Mouse (Mus musculus): ENCODE measurements around the gene Atxn1. TPM values are rescaled to one million over a fixed set of nuclear protein-coding genes. Genes with fewer than 3 reads are reported as not detected.

Gene Atxn1
- polyA plus RNA-seq, 1 experiment from 2014 or later, result 8.5 TPM

GRCm38 (mm10) chr13:45961871-45962630 lies 2.8 kb downstream of the Atxn1 start:
- peak overlapping the region; percentile 94 for H3K4me2 ChIP-seq
- peak overlapping the region; percentile 97; the same call in 1 of the 2 replicates for H3K27ac ChIP-seq
- H3K4me3 ChIP-seq, result peak overlapping the region; percentile 96
- H3K9me3 ChIP-seq, result no peaks in the 10 kb centered on the region
- no peaks in the 10 kb centered on the region for H3K36me3 ChIP-seq
- peaks cover 57% of the 10 kb centered on the region for H3K4me1 ChIP-seq
- H3K9ac ChIP-seq, result peak overlapping the region; percentile 94; the same call in 1 of the 2 replicates
- ATAC-seq (ENCODE audit: borderline replicate concordance, extremely low read depth, low FRiP score, low TSS enrichment), result no peak
- 29% methylated on average over 9 of the region's 9 CpGs for WGBS
- no peaks in the 10 kb centered on the region for H3K27me3 ChIP-seq

GRCm38 (mm10) chr13:45960311-45960965 lies 4.4 kb downstream of the Atxn1 start:
- Histone ChIP-seq H3K27me3 (no peaks in the 10 kb centered on the region), H3K9ac (no peak overlapping the region), H3K4me1 (peaks cover 55% of the 10 kb centered on the region), H3K9me3 (no peaks in the 10 kb centered on the region), H3K27ac (peak overlapping the region; percentile 79), H3K36me3 (no peaks in the 10 kb centered on the region), H3K4me3 (no peak overlapping the region), H3K4me2 (peak overlapping the region; percentile 94)
- WGBS, result 30% methylated on average over 14 of the region's 14 CpGs
- no peak for ATAC-seq (ENCODE audit: borderline replicate concordance, extremely low read depth, low FRiP score, low TSS enrichment)

DNA sequence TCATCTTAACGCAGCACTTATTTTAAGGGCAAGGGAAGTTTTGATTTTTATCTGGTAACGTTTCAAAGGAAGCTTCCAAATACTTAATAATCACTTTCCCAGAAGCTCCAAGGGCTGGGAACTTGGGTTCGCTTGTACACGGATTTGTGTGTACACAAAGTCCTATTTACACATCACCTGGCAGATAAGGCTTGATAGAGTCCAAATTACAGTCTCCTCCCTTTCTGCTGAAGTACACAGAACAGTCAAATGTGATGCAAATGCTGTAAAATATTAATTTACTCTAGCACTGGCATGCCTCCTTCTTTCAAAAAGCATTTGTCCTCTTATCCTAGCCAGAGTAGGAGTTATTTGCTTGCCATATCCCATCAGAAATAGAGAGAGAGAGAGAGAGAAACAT lies 6.5 kb downstream of the Atxn1 start:
- Histone ChIP-seq H3K4me1 (peaks cover 56% of the 10 kb centered on the region), H3K36me3 (no peaks in the 10 kb centered on the region), H3K9ac (no peak overlapping the region), H3K4me2 (no peak overlapping the region), H3K27me3 (no peaks in the 10 kb centered on the region), H3K4me3 (no peak overlapping the region), H3K9me3 (no peaks in the 10 kb centered on the region), H3K27ac (no peak overlapping the region)
- ATAC-seq (ENCODE audit: borderline replicate concordance, extremely low read depth, low FRiP score, low TSS enrichment), result no peak
- WGBS, result 39% methylated on average over 4 of the region's 4 CpGs

- H3K27me3 ChIP-seq, result no peaks in the 10 kb centered on the region
- H3K27ac ChIP-seq, result no peak overlapping the region
- no peaks in the 10 kb centered on the region for H3K36me3 ChIP-seq
- no peak overlapping the region for H3K4me2 ChIP-seq
- no peak for ATAC-seq (ENCODE audit: borderline replicate concordance, extremely low read depth, low FRiP score, low TSS enrichment)
- WGBS, result 86% methylated on average over 5 of the region's 5 CpGs
- no peak overlapping the region for H3K9ac ChIP-seq
- no peak overlapping the region for H3K4me3 ChIP-seq
- no peaks in the 10 kb centered on the region for H3K9me3 ChIP-seq
- H3K4me1 ChIP-seq, result peaks cover 55% of the 10 kb centered on the region
These were observed 7.2 kb downstream of the Atxn1 start for GRCm38 (mm10) chr13:45957629-45958028.

DNA sequence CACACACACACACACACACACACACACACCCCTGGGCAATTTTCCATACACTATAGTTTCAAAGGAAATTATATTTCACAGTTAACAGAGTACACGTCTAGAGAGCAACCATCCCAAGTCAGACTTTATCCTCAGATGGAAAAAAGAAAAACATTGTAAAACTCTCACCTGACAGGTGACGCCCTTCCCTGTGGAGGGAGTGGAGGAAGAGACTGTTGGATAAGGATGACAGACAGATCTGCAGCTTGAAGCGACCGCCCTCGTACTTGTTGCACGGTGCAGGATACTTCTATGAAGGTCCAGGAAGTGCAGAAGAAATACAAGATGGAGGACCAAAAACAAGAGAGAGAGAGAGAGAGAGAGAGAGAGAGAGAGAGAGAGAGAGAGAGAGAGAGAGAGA lies 8.5 kb downstream of the Atxn1 start:
- no peak for ATAC-seq (ENCODE audit: borderline replicate concordance, extremely low read depth, low FRiP score, low TSS enrichment)
- no peaks in the 10 kb centered on the region for H3K9me3 ChIP-seq
- H3K36me3 ChIP-seq, result no peaks in the 10 kb centered on the region
- no peak overlapping the region for H3K27ac ChIP-seq
- peaks cover 43% of the 10 kb centered on the region for H3K4me1 ChIP-seq
- H3K9ac ChIP-seq, result no peak overlapping the region
- H3K27me3 ChIP-seq, result no peaks in the 10 kb centered on the region
- H3K4me2 ChIP-seq, result no peak overlapping the region
- no peak overlapping the region for H3K4me3 ChIP-seq
- WGBS, result 75% methylated on average over 6 of the region's 6 CpGs

DNA sequence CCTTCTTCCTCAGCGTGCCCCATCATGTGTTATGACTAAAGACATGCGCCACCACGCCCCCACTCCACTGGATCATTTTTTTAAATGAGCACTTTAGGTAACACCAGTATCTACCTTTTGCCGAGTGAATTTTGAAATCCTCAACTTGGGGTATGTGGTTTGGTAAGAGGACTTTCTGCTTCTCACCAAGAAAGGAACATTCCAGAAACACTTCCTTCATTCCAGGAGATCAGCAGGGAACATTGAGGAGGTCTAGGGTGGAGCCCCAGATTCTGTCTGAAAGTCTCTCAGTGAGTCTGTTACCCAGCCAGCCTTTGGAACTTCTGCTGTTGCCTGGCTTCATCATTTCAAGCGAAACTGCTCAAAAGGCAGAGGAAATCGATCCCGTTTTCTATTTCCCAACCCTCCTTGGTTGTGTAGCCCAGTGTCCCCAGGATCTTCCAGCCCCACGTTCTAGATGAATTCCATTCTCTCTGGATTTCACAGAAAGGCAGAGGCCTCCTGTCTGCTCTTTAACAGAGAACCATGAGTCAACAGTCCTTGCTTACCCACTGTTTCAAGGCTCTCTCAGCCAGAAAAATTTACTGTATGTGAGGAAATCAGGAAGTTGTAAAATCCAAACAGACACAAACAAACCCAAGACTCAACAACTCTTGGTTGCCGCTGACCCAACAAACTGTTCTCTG lies 9.3 kb downstream of the Atxn1 start:
- H3K36me3 ChIP-seq, result no peaks in the 10 kb centered on the region
- no peak overlapping the region for H3K4me3 ChIP-seq
- no peak for ATAC-seq (ENCODE audit: borderline replicate concordance, extremely low read depth, low FRiP score, low TSS enrichment)
- H3K27ac ChIP-seq, result no peak overlapping the region
- no peaks in the 10 kb centered on the region for H3K9me3 ChIP-seq
- no peaks in the 10 kb centered on the region for H3K27me3 ChIP-seq
- WGBS, result 76% methylated on average over 9 of the region's 9 CpGs
- H3K4me2 ChIP-seq, result no peak overlapping the region
- no peak overlapping the region for H3K9ac ChIP-seq
- peaks cover 45% of the 10 kb centered on the region for H3K4me1 ChIP-seq

DNA sequence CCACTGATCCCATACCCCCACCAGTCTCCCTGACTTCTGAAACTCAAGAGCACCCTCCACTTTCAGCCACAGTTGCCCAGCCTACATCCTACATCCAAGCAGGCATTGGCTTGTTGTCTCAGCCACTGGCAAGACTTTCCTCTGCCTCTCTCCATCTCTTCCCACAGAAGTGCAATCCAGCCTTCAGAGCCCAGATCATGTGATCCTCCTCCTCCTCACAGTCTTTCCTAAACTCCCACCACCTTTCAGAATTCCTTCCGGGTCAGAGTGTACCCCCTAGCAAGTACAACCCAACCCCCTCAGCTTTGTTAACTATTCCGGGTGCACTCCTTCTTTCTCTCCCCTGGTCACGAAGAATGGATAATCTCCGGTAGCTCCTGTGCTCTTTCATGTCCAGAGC lies 11.7 kb downstream of the Atxn1 start:
- Histone ChIP-seq H3K9ac (no peak overlapping the region), H3K4me2 (no peak overlapping the region), H3K27me3 (no peaks in the 10 kb centered on the region), H3K9me3 (no peaks in the 10 kb centered on the region), H3K36me3 (no peaks in the 10 kb centered on the region), H3K4me1 (peaks cover 34% of the 10 kb centered on the region), H3K27ac (no peak overlapping the region), H3K4me3 (no peak overlapping the region)
- 69% methylated on average over 4 of the region's 4 CpGs for WGBS
- ATAC-seq (ENCODE audit: borderline replicate concordance, extremely low read depth, low FRiP score, low TSS enrichment), result no peak

DNA sequence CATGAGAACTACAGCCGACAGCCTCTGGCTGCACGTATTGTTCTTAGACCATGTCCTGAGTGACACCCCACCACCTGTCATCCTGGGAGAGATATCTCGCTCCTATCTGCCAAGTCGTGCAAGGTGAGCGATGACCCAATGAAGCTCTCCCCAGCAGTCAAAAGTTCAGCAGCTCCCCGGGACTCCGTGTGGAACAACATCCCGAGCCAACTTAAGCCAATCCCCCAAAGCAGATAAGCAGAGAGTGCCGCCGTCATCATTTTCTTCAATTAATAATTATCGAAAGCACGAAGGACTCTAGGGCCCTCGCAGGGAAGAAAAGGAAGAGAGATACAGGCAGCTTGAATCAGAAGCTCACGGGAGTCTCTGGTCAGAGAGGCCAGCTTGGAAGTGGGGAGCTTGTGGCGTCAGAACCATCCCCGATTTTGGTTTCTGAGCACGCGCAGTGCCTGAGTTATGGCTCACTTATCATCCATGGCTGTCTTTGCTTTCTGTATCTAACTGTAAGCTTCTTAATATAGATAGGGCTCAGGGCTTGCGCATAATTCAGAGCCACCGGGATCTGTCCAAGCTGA lies 13.7 kb downstream of the Atxn1 start:
- Histone ChIP-seq H3K27ac (peak overlapping the region; percentile 43), H3K4me2 (no peak overlapping the region; the same call in 1 of the 2 replicates), H3K27me3 (no peaks in the 10 kb centered on the region), H3K4me1 (peaks cover 31% of the 10 kb centered on the region), H3K36me3 (no peaks in the 10 kb centered on the region), H3K9me3 (no peaks in the 10 kb centered on the region), H3K4me3 (no peak overlapping the region), H3K9ac (0 out of 2 replicates have a peak overlapping the region, but pooled peaks have one; percentile 10)
- ATAC-seq (ENCODE audit: borderline replicate concordance, extremely low read depth, low FRiP score, low TSS enrichment), result no peak
- 40% methylated on average over 20 of the region's 20 CpGs for WGBS

GRCm38 (mm10) chr13:45950355-45950861 lies 14.4 kb downstream of the Atxn1 start:
- Histone ChIP-seq H3K27ac (peak overlapping the region; percentile 43), H3K4me1 (peaks cover 25% of the 10 kb centered on the region), H3K9ac (no peak overlapping the region), H3K27me3 (no peaks in the 10 kb centered on the region), H3K4me3 (no peak overlapping the region), H3K9me3 (no peaks in the 10 kb centered on the region), H3K4me2 (no peak overlapping the region), H3K36me3 (no peaks in the 10 kb centered on the region)
- WGBS, result 31% methylated on average over 8 of the region's 8 CpGs
- ATAC-seq (ENCODE audit: borderline replicate concordance, extremely low read depth, low FRiP score, low TSS enrichment), result peak; percentile 55

DNA sequence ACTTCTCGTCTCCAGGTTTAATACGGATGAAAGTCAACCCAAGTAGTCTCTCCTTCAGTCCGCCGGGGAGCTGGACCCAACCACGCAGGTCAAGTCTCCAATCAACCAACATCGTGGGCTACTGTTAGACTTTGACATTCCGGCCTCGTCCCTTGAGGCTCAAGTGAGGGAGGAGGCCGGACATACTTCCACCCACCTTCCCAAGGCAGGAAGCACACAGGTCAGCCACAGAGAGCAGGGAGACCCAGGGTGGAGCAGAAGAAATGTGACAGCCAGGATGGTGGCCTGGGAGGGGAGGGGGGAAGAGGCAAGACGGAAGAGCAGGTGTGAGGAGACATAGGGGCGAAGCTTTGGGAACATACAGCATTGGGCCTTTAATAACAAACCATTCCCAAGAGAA lies 18.7 kb downstream of the Atxn1 start:
- ATAC-seq (ENCODE audit: borderline replicate concordance, extremely low read depth, low FRiP score, low TSS enrichment), result no peak
- no peaks in the 10 kb centered on the region for H3K36me3 ChIP-seq
- no peak overlapping the region for H3K4me3 ChIP-seq
- no peaks in the 10 kb centered on the region for H3K27me3 ChIP-seq
- 91% methylated on average over 11 of the region's 11 CpGs for WGBS
- H3K27ac ChIP-seq, result no peak overlapping the region
- no peak overlapping the region for H3K4me2 ChIP-seq
- H3K4me1 ChIP-seq, result peaks cover 16% of the 10 kb centered on the region
- no peaks in the 10 kb centered on the region for H3K9me3 ChIP-seq
- no peak overlapping the region for H3K9ac ChIP-seq

GRCm38 (mm10) chr13:45942337-45942736 lies 22.5 kb downstream of the Atxn1 start:
- no peak overlapping the region for H3K4me3 ChIP-seq
- no peaks in the 10 kb centered on the region for H3K27me3 ChIP-seq
- H3K36me3 ChIP-seq, result no peaks in the 10 kb centered on the region
- peaks cover 12% of the 10 kb centered on the region for H3K4me1 ChIP-seq
- peak; percentile 39; the same call in 1 of the 2 replicates for ATAC-seq (ENCODE audit: borderline replicate concordance, extremely low read depth, low FRiP score, low TSS enrichment)
- no peaks in the 10 kb centered on the region for H3K9me3 ChIP-seq
- no peak overlapping the region for H3K27ac ChIP-seq
- no peak overlapping the region for H3K4me2 ChIP-seq
- H3K9ac ChIP-seq, result no peak overlapping the region
- WGBS, result 56% methylated on average over 7 of the region's 7 CpGs

Measured in lung, embryonic 15.5 days (tissue).